Mouse (Mus musculus): Measurements from ENCODE around the gene Cyp3a13. TPM values are rescaled to one million over a fixed set of nuclear protein-coding genes. Genes with fewer than 3 reads are reported as not detected.
"Not testable (repeated sequence)": the region's sequence is repeated elsewhere in the genome, so short reads cannot be mapped to it uniquely, and the experiment has no call there.

Cyp3a13 gene
- polyA plus RNA-seq, 1 experiment from 2014 or later: 0.19 TPM

- ATAC-seq (ENCODE audit: insufficient number of reproducible peaks, low FRiP score, low TSS enrichment, low read depth); H3K36me3 ChIP-seq; H3K9ac ChIP-seq; H3K27me3 ChIP-seq; H3K27ac ChIP-seq; H3K4me2 ChIP-seq; H3K4me3 ChIP-seq; H3K9me3 ChIP-seq; H3K4me1 ChIP-seq: not testable (repeated sequence)
- WGBS: 77% methylated on average over 3 of the region's 3 CpGs
These were observed 49.6 kb downstream of the Cyp3a13 start, which contains the start of gene Pilrb2 for GRCm38 (mm10) chr5:137871644-137872380. Gene Pilrb2 (minus strand): TSS chr5:137871815.

- H3K9ac ChIP-seq; H3K9me3 ChIP-seq; ATAC-seq (ENCODE audit: insufficient number of reproducible peaks, low FRiP score, low TSS enrichment, low read depth); H3K4me1 ChIP-seq; H3K36me3 ChIP-seq; H3K27me3 ChIP-seq; H3K4me2 ChIP-seq; H3K27ac ChIP-seq; H3K4me3 ChIP-seq: not testable (repeated sequence)
- WGBS: 57% methylated on average over 2 of the region's 2 CpGs
These were observed 52.8 kb downstream of the Cyp3a13 start for GRCm38 (mm10) chr5:137868600-137868999.

GRCm38 (mm10) chr5:137864008-137864407 lies 57.4 kb downstream of the Cyp3a13 start:
- not testable (repeated sequence) for H3K9me3 ChIP-seq; H3K4me3 ChIP-seq; H3K4me1 ChIP-seq; H3K36me3 ChIP-seq; H3K27ac ChIP-seq; ATAC-seq (ENCODE audit: insufficient number of reproducible peaks, low FRiP score, low TSS enrichment, low read depth); H3K27me3 ChIP-seq; H3K9ac ChIP-seq; H3K4me2 ChIP-seq
- WGBS: 91% methylated on average over 1 of the region's 1 CpGs

- H3K27ac ChIP-seq; H3K36me3 ChIP-seq; H3K4me2 ChIP-seq; H3K27me3 ChIP-seq; H3K9ac ChIP-seq; ATAC-seq (ENCODE audit: insufficient number of reproducible peaks, low FRiP score, low TSS enrichment, low read depth); H3K4me3 ChIP-seq; H3K9me3 ChIP-seq; H3K4me1 ChIP-seq: not testable (repeated sequence)
- 81% methylated on average over 2 of the region's 2 CpGs for WGBS
These were observed 63.3 kb downstream of the Cyp3a13 start, which contains the start of gene Pilrb1 for GRCm38 (mm10) chr5:137857960-137858710. Gene Pilrb1 (minus strand): TSS chr5:137858106.

- ATAC-seq (ENCODE audit: insufficient number of reproducible peaks, low FRiP score, low TSS enrichment, low read depth); H3K4me2 ChIP-seq; H3K27ac ChIP-seq; H3K4me1 ChIP-seq; H3K4me3 ChIP-seq; H3K9me3 ChIP-seq; H3K9ac ChIP-seq; H3K27me3 ChIP-seq; H3K36me3 ChIP-seq: not testable (repeated sequence)
- 70% methylated on average over 5 of the region's 5 CpGs for WGBS
These were observed 64.5 kb downstream of the Cyp3a13 start for GRCm38 (mm10) chr5:137856870-137857269.

- not testable (repeated sequence) for ATAC-seq (ENCODE audit: insufficient number of reproducible peaks, low FRiP score, low TSS enrichment, low read depth); H3K4me2 ChIP-seq; H3K9ac ChIP-seq; H3K27me3 ChIP-seq; H3K9me3 ChIP-seq; H3K4me3 ChIP-seq; H3K27ac ChIP-seq; H3K36me3 ChIP-seq; H3K4me1 ChIP-seq
- WGBS: 73% methylated on average over 3 of the region's 3 CpGs
These were observed 66.5 kb downstream of the Cyp3a13 start for GRCm38 (mm10) chr5:137854907-137855306.

- not testable (repeated sequence) for H3K27me3 ChIP-seq; H3K27ac ChIP-seq; H3K4me3 ChIP-seq; H3K9ac ChIP-seq; H3K4me1 ChIP-seq; H3K4me2 ChIP-seq; ATAC-seq (ENCODE audit: insufficient number of reproducible peaks, low FRiP score, low TSS enrichment, low read depth); H3K36me3 ChIP-seq; H3K9me3 ChIP-seq
- 75% methylated on average over 1 of the region's 1 CpGs for WGBS
These were observed 71.1 kb downstream of the Cyp3a13 start for GRCm38 (mm10) chr5:137850313-137850712.

Other genes starting within 250 kb of the Cyp3a13 start
- 15.9 and 17.4 TPM in 2 replicates for gene Agfg2, start 236.9 kb downstream of the Cyp3a13 start, polyA plus RNA-seq (2015; fragmentation: Nextera tagmentation; extraction: Ambion mirVana)
- 1.9 and 3.5 TPM in 2 replicates for gene Nyap1, start 180.0 kb downstream of the Cyp3a13 start, polyA plus RNA-seq (2015; fragmentation: Nextera tagmentation; extraction: Ambion mirVana)
- 169 and 197 TPM in 2 replicates for gene Tsc22d4, start 175.9 kb downstream of the Cyp3a13 start, polyA plus RNA-seq (2015; fragmentation: Nextera tagmentation; extraction: Ambion mirVana)
- gene Ppp1r35, start 142.8 kb downstream of the Cyp3a13 start, polyA plus RNA-seq (2015; fragmentation: Nextera tagmentation; extraction: Ambion mirVana): 22.2 and 27.8 TPM in 2 replicates
- gene Mepce, start 134.0 kb downstream of the Cyp3a13 start, polyA plus RNA-seq (2015; fragmentation: Nextera tagmentation; extraction: Ambion mirVana): 8.7 and 9.2 TPM in 2 replicates
- gene Zcwpw1, start 133.8 kb downstream of the Cyp3a13 start, polyA plus RNA-seq (2015; fragmentation: Nextera tagmentation; extraction: Ambion mirVana): 19.7 and 24.4 TPM in 2 replicates
- 0.58 and 1.2 TPM in 2 replicates for gene Pilra, start 85.3 kb downstream of the Cyp3a13 start, polyA plus RNA-seq (2015; fragmentation: Nextera tagmentation; extraction: Ambion mirVana)
- gene Pilrb1, start 63.5 kb downstream of the Cyp3a13 start, polyA plus RNA-seq (2015; fragmentation: Nextera tagmentation; extraction: Ambion mirVana): 0.29 and 0.40 TPM in 2 replicates
- 0.22 and 1.2 TPM in 2 replicates for gene Pilrb2, start 49.8 kb downstream of the Cyp3a13 start, polyA plus RNA-seq (2015; fragmentation: Nextera tagmentation; extraction: Ambion mirVana)
- gene Gjc3, start 41.5 kb upstream of the Cyp3a13 start, polyA plus RNA-seq (2015; fragmentation: Nextera tagmentation; extraction: Ambion mirVana): 0.40 and 0.67 TPM in 2 replicates
- not detected in 2 replicates for gene Azgp1, start 59.9 kb upstream of the Cyp3a13 start, polyA plus RNA-seq (2015; fragmentation: Nextera tagmentation; extraction: Ambion mirVana)
- gene Smok3a, start 99.6 kb upstream of the Cyp3a13 start, polyA plus RNA-seq (2015; fragmentation: Nextera tagmentation; extraction: Ambion mirVana): not detected in 2 replicates
- not detected in 2 replicates for gene Smok3b, start 99.8 kb upstream of the Cyp3a13 start, polyA plus RNA-seq (2015; fragmentation: Nextera tagmentation; extraction: Ambion mirVana)
- gene Smok3c, start 131.6 kb upstream of the Cyp3a13 start, polyA plus RNA-seq (2015; fragmentation: Nextera tagmentation; extraction: Ambion mirVana): not detected in 2 replicates
- 15.6 and 17.0 TPM in 2 replicates for gene Zkscan1, start 163.5 kb upstream of the Cyp3a13 start, polyA plus RNA-seq (2015; fragmentation: Nextera tagmentation; extraction: Ambion mirVana)
- gene Zscan21, start 195.3 kb upstream of the Cyp3a13 start, polyA plus RNA-seq (2015; fragmentation: Nextera tagmentation; extraction: Ambion mirVana): 52.8 and 56.5 TPM in 2 replicates
- gene Zfp113, start 234.1 kb upstream of the Cyp3a13 start, polyA plus RNA-seq (2015; fragmentation: Nextera tagmentation; extraction: Ambion mirVana): 15.9 and 18.5 TPM in 2 replicates
- 299 and 325 TPM in 2 replicates for gene Cops6, start 239.5 kb upstream of the Cyp3a13 start, polyA plus RNA-seq (2015; fragmentation: Nextera tagmentation; extraction: Ambion mirVana)